Mouse (Mus musculus): ENCODE data around the gene Dnmbp.

GRCm38 (mm10) chr19:43900690-43901089, 39.3 kb downstream of the Dnmbp start:
- no peak for TF ChIP-seq POLR2A (IDR thresholded peaks at IDR 0.05; ENCODE audit: extremely low read depth, insufficient read depth, low read length)
- no peak for TF ChIP-seq CTCF (IDR thresholded peaks at IDR 0.05; ENCODE audit: extremely low read depth, insufficient read depth, low read length)
